Mouse (Mus musculus) liver, postnatal 0 days (tissue): ENCODE measurements at regions not wholly inside any gene's neighbourhood (a gene's known extent, or its start where the extent isn't known, plus 50 kb on each side); places are given as distances from the start of the nearest gene placed in this dataset.

Experiments
- CTCF ChIP-seq: sonication (generic); IDR thresholded peaks from 2 replicates; pipeline ENCODE4 v1.5.1; 2016; ENCODE audit warnings: antibody characterized with exemption, low read depth
- EP300 ChIP-seq: IDR thresholded peaks from 2 replicates; pipeline ENCODE4 v1.6.1; 2016; ENCODE audit warnings: antibody characterized with exemption, low read depth, mild to moderate bottlenecking

- TF ChIP-seq CTCF (no peak), EP300 (no peak)
These were observed 369.5 kb upstream of the Chl1 start for GRCm38 (mm10) chr6:103140851-103141250.
